Mouse (Mus musculus): ENCODE measurements at regions not wholly inside any gene's neighbourhood (a gene's known extent, or its start where the extent isn't known, plus 50 kb on each side); places are given as distances from the start of the nearest gene placed in this dataset.

GRCm38 (mm10) chr1:193575986-193576713 is 206.1 kb upstream of the Camk1g start:
- TF ChIP-seq CTCF (IDR thresholded peaks at IDR 0.05; ENCODE audit: extremely low read depth, insufficient read depth, low read length): peak; percentile 85
- no peak for TF ChIP-seq POLR2A (IDR thresholded peaks at IDR 0.05; ENCODE audit: extremely low read depth, insufficient read depth, low read length)

All from cortical plate, adult 2 months (tissue).